Mouse (Mus musculus) v-Abl transformed pro-B cells (cell line): Measurements from ENCODE around the gene Atp6v1g2.

Experiments used
- in situ Hi-C, 2 experiments: fragments of 400-800 bp; cut with MboI; formaldehyde crosslinking; loops; one replicate each; pipeline ENCODE4 v1.15.1; 2025; ENCODE audit not compliant: unreplicated experiment in 2 of 2

Gene Atp6v1g2

GRCm38 (mm10) chr17:35235614-35236389, 2.3 kb downstream of the Atp6v1g2 start, which contains the start of gene Nfkbil1:
Gene Nfkbil1 (minus strand): TSS chr17:35235792.
- in situ Hi-C loops, result loop anchor here (10.0 kb wide), 2 partner anchors 211 to 231 kb away; partner anchors contain the start of genes Sapcd1 (in 1 of the 2) and Vars (in 1 of the 2)

GRCm38 (mm10) chr17:35236390-35236746, 2.9 kb downstream of the Atp6v1g2 start:
- in situ Hi-C loops, result loop anchor here (10.0 kb wide), 2 partner anchors 212 to 232 kb away; partner anchors contain the start of genes Sapcd1 (in 1 of the 2) and Vars (in 1 of the 2)

DNA sequence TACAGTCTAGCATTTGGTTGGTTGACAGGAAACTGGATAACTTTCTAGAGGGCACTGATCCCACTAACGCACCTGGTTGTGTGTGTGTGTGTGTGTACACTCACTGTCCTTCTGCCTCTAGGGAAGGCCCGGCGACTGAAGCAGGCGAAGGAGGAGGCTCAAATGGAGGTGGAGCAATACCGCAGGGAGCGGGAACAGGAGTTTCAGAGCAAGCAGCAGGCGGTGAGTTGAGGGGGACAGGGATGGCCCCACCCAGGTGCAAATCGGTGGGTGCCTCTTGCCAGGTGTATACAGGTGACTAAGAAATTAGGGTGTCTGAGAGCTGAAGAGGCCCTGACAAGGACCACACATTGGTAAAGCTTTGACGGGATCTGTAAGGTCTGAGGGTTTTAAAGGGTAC, 3.5 kb downstream of the Atp6v1g2 start:
- in situ Hi-C loops, result loop anchor here (10.0 kb wide), 2 partner anchors 212 to 232 kb away; partner anchors contain the start of genes Sapcd1 (in 1 of the 2) and Vars (in 1 of the 2)

- in situ Hi-C loops, result loop anchor here (10.0 kb wide), 2 partner anchors 213 to 233 kb away; partner anchors contain the start of genes Sapcd1 (in 1 of the 2) and Vars (in 1 of the 2)
Observed at GRCm38 (mm10) chr17:35237504-35237903, 4.0 kb downstream of the Atp6v1g2 start.

- in situ Hi-C loops, result loop anchor here (10.0 kb wide), 2 partner anchors 215 to 235 kb away; partner anchors contain the start of genes Sapcd1 (in 1 of the 2) and Vars (in 1 of the 2)
Observed at GRCm38 (mm10) chr17:35239700-35240099, 6.2 kb downstream of the Atp6v1g2 start.

- in situ Hi-C loops, result no loop called here
Observed at GRCm38 (mm10) chr17:35240384-35241304, 7.2 kb downstream of the Atp6v1g2 start.

GRCm38 (mm10) chr17:35241305-35242014, 8.0 kb downstream of the Atp6v1g2 start, which contains the start of gene Ddx39b:
Gene Ddx39b (plus strand): TSS chr17:35241746.
- in situ Hi-C loops, result no loop called here

GRCm38 (mm10) chr17:35242015-35242941, 8.8 kb downstream of the Atp6v1g2 start:
- in situ Hi-C loops, result no loop called here

- in situ Hi-C loops, result no loop called here
Observed at GRCm38 (mm10) chr17:35243086-35243485, 9.6 kb downstream of the Atp6v1g2 start.

DNA sequence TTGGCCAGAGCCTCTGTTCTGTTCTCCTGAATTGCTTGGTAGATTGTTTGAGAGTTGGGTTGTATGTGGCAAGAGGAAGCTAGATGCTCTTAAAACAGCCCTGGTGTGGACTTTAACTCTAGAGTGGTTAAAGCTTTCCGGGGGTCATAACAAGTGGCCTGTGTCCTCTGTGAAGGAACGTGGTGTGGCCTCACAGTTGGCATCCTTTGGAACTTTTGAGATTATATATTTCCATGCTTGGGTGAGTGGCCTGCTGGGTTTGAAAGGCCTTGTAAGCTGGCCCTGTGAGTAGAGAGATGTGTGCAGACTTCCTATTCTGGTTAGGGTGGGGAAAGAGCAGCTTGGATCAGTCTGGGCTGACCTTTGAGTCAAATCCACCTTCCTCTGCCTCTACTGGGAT, 11.5 kb downstream of the Atp6v1g2 start:
- in situ Hi-C loops, result no loop called here

GRCm38 (mm10) chr17:35245731-35246623, 12.5 kb downstream of the Atp6v1g2 start:
- in situ Hi-C loops, result no loop called here

DNA sequence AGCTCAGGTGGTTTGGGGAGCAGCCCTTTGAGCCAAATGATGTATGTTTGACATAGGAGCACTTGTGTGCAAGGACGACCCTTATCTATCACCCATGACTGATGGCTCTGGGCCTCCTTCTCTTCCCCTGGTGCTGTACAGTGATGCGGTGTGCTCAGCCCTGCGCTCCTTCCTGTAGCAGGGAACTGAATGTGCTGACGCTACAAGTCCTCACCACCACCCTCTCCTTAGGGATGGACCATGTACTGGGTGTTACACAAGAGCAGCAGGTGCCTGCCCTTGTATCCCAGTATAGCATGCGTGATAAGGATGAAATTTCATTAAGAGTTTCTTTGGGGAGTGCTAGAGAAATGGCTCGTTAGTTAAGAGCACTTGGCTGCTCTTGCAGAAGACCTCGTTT, 13.7 kb downstream of the Atp6v1g2 start:
- in situ Hi-C loops, result no loop called here

DNA sequence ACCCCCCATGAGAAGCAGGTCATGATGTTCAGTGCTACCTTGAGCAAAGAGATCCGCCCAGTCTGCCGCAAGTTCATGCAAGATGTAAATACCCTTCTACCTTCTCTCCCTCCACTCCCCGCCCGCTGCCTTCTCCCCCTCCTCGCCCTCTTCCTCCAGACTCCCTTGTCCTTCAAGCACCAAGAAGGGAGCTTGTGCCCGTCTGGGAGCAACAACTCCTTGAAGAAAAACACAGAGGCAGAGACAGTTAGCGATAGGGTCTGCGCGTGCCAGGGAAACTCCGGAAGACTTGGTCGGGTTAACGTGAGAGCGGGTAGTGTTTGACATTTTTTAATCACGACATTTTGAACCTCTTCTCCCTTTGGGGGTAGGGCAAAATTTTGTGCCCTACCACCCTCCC, 15.5 kb downstream of the Atp6v1g2 start:
- in situ Hi-C loops, result no loop called here

DNA sequence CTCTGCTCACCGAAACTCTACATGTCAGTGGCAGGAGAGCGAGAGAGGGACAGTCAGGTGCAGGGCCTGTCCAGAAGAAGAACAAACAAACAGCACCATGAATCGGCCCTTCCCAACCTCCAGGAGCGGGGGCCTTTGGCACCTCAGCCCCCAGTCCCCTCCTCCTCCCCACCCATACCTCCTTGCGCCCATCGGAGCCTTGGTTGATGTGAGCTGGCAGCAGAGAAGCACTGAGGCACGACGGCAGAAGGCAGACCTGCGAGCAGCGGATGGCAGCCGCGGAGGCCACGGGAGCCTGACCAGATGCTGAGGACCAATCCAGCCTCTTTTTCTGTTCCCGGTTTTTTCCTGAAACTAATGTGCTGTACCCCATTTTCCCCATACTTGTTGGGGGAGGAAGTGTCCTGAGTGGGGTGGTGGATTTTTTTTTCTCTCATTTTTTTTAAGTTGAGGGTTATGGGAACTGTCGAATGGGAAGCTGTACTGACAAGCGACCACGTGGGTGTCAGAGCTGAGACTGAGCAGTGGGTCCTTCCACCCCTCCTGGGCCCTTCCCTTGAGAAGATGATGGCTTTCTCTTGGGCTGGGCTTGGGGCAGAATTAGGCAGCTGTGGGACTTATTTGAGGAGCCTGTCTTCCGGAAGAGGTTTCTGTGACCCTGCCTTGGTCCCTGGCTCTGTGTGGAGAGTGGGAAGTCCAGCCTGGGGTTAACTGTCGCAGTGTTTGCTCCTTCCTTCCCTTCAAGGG, 16.2 kb downstream of the Atp6v1g2 start:
- in situ Hi-C loops, result no loop called here

GRCm38 (mm10) chr17:35250348-35251120, 17.1 kb downstream of the Atp6v1g2 start:
- in situ Hi-C loops, result no loop called here

DNA sequence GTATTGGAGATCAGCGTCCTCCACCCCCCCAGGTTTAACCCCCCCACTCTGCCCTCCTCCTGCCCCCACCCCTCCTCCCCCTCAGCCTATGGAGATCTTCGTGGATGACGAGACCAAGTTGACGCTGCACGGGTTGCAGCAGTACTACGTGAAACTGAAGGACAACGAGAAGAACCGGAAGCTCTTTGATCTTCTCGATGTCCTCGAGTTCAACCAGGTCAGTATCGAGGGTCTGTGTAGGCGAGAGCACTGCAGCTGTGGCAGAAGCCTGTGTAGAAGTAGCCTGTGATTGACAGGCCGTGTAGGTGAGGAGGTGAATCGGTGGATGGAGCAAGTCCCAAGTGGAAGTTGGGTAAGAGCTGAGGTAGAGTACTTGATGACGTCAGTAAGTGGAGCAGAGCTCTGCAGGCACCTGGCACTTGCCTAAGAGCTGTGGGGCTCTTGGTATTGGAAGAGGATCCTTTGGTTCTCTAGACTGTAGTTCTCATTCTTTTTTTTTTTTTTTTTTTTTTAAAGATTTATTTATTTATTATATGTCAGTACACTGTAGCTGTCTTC, 17.8 kb downstream of the Atp6v1g2 start:
- in situ Hi-C loops, result no loop called here
